Mouse (Mus musculus) small intestine, adult 2 months (tissue): ENCODE data around the gene Pih1d1.

Experiments
- CTCF ChIP-seq: fragments of 200-500 bp; IDR thresholded peaks from 2 replicates; pipeline ENCODE4 v1.5.1; 2012; ENCODE audit warnings: low read depth, mild to moderate bottlenecking, control low read depth, inconsistent platforms, low read length, moderate library complexity, mixed read lengths; ENCODE audit not compliant: insufficient replicate concordance, insufficient read length; ENCODE audit errors: extremely low read depth
- POLR2A ChIP-seq: fragments of 200-500 bp; IDR thresholded peaks from 2 replicates; pipeline ENCODE4 v1.6.1; 2012; ENCODE audit warnings: low read depth, mild to moderate bottlenecking, control low read depth, inconsistent platforms, low read length, moderate library complexity

DNA sequence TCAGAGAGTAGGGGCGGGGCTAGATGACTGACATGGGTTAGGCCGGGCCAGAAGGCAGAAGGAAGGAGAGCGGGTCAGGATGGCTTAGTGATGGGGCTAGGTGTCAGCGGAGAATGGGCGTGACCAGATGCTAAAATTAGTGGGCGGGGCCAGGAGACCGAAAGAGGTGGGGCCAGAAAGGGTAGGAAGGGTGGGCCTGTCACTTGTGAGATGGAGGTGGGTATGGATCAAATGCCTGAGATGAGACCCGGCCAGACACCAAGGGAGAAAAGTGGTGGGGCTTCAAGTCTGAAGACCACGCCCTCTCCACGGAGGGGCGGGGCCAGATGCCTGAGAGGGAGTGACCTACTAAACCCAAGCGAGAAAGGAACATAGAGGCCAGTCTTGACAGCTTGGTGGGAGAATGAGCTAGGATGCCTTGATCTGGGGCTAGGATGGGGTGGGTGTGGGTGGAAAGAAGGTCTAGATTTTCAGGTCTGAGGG is 19.5 kb upstream of the Pih1d1 start:
- TF ChIP-seq CTCF (no peak), POLR2A (0 out of 2 replicates have a peak, but pooled peaks have one; percentile 34)
